Mouse (Mus musculus) ES-CJ7 (cell line): ENCODE measurements around the gene Cyp17a1.
A peak's percentile ranks its signal among the peaks of the same experiment; 100 is the strongest.

ENCODE experiments used
- DNase-seq: peaks from one replicate; pipeline ENCODE4 v3.0.0; 2011; ENCODE audit warnings: low read depth, low spot score

Gene Cyp17a1

DNA sequence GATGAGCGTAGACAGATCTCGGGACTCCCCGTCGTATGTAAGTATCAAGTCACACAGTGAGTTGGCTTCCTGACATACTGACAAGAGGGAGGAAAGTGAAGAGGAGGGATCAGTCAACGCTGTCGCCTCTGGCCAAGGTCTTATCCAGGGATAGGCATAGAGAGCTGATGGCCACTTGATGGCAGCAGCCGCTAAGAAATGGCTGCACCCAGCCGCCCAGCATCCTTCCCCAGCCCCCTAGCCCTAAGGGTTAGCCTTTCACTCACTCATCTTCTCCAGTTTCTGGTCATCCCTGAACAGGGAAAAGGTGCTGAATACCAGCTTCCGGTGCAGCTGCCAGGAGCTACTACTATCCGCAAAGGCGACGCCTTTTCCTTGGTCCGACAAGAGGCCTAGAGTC is 2.3 kb downstream of the Cyp17a1 start:
- peak; percentile 56 for DNase-seq

DNA sequence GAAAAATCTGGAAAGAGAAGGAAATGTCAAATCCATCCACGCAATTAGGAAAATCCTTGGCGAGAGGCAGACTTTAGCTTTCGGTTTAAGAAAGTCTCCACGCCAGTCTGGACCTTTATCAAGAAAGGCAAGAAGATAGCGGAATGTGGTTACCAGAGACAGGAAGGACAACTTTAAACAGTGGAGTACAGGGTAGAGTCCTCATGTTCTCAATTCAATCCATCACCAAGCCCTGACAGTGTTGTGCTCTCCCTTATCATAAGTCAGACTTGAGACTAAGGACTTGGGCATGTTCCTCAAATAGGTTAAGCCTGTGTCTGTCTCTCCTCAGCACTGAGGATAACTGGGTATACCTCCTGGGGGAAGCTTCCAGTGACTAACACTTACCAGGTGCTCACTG is 3.2 kb downstream of the Cyp17a1 start:
- DNase-seq = no peak

DNA sequence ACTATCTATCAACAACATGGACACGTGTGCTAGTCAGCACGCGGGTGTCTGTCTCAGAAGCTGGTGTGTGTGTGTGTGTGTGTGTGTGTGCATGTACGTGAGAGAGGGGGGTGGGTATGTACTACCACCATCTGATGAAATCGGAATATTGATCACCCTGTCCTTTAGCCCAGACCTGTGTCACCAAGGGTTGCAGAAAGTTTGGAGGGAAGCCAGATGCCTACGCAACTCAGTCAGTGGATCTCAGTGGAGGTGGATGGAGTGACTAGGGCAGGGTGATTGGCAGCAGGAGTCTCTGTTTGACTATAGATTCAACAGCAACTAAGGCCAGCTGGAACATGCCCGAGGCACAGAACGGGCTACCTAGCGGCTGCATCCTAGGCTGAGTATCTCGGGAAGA is 4.7 kb downstream of the Cyp17a1 start:
- no peak for DNase-seq

DNA sequence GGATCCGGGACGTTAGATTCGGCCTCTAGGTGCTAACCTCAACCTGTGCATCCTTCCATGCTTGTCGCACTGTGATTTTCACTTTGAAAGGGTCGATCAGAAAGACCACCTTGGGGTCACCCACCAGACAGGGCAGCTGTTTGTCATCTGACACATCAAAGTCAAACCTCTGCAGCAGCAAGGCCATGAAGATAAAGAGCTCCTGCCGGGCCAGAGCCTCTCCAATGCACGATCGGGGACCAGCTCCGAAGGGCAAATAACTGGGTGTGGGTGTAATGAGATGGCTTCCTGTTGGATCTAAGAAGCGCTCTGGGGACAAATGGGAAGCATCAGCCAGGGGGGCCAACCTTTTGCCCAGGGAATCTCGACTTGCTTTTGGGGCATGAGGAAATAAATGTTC is 5.7 kb downstream of the Cyp17a1 start:
- DNase-seq = no peak

DNA sequence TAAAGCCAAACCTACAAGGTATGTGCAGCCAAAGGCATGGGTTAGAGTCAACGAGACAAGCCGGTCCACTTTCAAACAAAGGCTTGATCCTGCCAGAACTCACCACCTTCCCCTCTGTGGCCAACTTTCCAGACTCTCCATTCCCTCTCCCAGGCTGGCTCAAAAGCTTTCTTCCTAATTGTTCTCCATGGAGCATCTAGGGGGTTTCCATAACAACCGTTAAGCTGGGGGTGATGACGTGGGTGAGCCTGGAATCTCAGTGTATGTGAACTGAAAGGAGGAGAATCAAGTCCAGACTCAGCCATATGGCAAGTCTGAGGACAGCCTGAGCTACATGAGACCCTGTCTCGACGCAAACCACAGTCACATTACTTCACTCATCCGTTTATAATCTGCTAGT is 7.5 kb downstream of the Cyp17a1 start:
- DNase-seq = no peak

DNA sequence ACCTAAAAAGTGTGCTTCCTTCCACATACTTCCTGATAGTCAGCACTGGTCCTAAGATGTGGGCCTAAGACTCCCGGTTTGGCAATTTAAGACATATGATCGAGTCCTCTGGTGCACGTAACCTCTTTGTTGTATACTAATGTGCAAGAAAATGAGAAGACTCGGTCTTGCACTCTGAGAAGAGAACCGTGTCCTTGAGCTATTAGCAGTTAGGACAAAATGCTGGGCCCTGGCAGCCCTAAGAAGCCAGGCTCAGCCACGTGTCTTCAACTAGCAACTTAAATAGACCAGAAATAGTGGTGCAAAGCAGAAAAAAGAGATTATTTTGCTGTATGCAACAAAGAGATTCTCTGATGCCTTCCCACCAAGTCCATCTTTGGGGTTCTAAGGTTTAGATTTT is 10.2 kb downstream of the Cyp17a1 start:
- DNase-seq = no peak

DNA sequence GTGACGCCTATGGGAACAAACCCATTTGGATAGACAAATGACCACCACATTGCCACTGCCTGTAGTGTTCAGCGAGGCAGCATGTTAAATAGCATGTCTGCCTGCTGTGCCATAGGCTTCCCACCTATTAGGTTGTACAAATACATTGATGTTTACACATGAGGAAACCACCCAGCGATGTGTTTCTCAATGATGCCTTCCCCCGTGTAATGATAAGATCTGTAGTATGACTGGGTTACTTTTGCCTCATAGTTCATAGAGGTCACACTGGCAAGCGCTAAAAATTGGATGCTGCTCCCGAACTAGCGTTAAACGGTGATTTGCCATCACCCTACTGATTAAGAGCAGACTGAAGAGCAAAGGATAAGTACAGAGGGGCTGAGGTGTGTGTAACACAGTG is 10.8 kb downstream of the Cyp17a1 start:
- DNase-seq = no peak

DNA sequence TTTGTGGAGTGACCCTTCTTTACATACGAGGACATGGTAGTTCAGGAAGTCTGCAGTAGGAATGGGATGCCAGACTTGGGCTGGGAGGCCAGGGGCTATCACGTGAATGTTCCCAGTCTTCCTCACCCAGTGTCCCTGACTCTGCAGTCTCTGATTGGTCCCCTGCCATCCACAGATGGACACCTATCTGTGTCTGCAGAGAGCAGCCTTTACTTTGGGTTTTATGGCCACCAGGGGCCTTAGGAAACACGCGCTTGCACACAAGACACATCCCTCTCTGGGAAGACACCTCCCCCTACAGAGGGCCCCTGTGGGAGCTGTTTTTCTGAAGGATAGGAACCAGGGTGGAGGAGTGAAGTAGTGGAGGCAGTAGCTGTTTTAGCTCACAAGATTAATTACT is 11.5 kb downstream of the Cyp17a1 start:
- DNase-seq = no peak

DNA sequence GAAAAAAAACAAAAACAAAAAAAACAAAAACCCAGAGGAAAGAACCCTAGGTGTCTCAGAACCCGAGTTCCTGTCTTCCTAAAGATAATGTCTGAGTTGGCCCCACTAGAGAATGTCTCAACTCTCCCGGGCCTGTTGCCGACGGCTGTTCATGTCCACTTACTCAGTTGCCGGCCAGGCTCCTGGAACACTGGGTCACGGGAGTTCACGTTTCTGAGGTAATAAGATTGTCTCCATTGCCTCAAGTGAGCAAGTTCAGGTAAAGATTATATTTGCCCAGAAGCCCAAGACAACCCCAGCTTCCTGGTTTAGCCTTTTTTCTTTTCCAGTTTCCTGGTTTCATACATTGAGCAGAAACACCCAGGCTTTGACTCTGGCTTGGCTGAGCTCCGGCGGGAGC is 14.1 kb downstream of the Cyp17a1 start:
- no peak for DNase-seq

DNA sequence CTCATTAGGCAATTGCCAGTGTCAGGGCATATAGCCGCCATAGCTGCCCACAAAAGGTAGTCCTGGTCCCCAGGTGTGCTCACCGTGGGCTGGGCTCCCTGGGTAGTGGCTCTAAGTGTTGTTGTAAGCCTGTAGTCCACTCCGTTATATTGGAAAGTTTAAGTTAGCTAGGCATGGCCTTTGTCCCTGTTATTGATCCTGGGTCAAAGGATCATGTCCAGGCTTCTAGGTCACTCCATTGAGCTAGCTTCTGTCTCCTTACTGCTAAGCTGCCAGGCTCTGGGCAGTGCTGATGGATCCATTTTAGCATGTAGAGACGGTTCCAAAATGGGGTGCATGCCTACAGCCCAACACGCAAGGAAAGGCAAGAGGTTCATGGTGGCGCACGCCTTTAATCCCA is 14.6 kb downstream of the Cyp17a1 start:
- DNase-seq = no peak

DNA sequence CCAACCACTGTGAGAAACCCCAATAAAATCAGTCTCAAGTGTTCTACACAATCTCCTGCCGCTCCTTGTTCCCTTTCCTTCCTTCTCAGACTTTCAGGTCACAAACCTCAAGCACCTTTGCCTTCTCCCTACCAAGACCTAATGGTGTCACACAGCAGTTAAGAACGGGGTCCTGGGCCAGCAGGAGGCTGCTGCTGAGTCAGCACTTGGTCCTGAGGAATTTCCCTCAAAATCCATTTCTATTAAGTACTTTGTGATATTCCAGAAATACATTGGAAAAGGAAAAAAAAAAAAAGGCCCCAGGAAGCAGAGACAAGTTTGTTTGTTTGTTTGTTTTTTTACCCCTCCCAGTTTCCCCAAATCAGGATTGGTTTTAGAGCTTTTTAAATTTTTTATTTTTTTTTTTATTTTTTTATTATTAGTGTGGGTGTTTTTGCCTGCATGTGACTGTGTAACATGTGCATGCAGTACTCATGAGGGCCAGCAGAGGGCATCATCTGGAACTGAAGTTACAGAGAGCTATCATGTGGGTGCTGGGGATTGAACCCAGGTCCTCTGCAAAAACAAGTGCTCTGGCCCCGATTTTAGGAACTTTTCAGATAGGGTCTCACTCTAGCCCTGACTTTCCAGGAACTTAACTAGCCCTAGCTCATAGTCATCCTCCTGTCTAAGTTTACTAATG is 15.5 kb downstream of the Cyp17a1 start:
- peak; percentile 84 for DNase-seq

DNA sequence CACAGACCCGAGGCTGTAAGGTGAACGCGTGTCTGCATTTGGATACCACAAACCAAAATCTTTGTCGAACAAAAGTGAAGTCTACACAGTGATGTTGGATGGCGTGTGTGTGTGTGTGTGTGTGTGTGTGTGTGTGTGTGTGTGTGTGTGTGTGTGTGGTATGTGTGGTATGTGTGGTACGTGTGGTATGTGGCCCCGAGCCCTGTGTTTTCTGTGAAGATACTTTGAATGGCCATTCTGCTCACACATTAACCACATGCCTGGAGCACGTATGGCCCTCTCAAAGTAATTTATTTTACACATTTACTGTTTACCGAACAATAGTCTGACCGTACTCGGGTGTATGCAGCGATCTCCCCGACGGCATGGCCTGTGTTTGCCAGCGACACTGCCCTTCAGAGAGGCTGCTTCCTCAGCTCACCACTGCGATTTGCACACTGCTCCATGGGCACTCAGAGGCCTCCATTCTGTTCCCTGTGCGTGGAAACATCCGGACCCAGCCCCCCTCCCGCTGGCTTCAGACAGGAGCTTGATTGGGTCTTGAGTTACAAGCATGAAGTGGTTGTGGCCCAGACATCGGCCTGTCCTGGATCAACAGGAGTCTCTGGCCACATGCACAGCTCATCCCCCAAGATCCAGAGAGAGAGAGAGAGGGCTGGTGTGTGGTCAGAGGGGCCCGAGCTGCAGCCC is 16.7 kb downstream of the Cyp17a1 start:
- DNase-seq = peak; percentile 34

DNA sequence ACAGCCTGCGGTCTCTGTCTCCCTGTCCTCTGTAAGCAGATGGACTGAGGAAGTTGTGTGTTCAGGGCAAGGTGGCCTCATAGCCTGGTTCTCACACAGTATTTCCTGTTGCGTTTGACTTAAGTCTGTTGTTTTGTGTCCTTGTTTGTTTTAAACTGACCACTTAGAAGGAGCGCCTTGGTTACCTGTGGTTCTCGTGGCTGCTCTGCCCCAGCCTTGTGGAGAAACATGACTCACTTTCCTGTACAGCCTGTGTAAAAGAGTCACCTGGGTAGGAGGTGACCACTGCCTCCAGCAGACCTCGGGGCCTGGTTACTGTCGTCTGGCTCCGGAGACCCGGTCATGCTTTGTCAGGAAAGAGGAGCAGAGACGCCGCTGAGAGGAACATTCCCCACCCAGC is 17.3 kb downstream of the Cyp17a1 start:
- no peak for DNase-seq

DNA sequence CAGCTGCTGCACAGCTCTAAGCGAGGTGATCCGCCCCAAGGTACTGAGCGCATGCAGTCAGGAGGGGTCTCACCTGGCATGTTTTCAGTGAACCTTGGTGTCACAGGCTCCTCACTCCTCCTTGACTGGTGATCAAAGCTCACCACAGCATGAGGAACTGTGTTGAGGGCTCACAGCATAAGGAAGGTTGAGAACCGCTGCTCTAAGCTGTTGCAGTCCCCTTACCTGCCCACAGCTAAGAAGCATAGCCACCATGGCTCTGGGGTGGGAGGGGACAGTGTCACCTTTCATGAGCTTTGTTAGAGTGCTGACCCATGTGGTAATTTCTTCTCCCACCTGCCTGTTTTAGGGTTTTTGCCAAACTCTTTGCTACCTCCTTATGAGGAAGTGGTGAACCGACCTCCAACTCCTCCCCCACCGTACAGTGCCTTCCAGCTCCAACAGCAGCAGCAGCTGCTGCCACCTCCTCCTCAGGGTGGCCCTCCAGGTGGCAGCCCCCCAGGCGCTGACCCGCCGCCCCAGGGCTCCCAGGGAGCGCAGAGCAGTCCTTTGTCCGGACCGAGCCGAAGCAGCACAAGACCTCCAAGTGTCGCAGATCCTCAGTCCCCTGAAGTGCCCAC is 19.2 kb downstream of the Cyp17a1 start:
- no peak for DNase-seq

DNA sequence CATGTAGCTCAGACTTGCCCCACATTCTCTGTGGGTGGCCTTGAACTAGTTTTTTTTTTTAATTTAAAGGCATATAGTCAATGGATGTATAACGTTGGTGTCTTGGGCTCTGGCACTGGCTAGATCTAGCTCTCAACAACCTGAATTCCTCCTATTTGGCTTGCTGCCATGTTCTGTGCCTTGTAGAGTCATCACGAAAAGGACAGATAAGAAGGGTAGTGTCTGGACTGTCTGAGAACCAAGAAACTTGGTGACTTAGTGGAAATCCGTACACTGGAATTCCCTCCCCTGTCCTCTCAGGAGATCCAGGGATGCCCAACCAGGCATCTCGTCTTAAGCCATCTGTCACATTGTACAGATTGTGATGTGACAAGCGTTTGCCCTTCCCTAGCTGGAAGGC is 19.8 kb downstream of the Cyp17a1 start:
- no peak for DNase-seq

DNA sequence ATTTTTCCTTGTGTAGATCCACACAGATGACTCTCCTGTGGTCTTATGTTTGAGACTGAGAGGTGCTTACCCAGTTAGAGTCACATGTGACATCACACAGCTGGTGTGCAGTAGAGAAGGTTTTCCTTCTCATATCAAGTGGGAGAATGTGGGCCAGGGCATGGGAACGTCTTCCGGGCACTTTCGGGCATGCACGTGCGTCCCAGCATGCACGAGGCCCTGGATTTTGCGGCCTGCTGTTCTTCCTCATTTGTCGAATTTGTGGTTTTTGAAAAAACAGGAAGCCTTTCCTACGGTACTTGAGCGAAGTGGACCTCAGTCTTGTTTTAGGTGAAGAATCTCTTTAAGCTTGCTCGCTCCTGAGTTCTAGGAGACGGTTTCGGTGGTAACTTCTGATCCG is 24.4 kb downstream of the Cyp17a1 start:
- no peak for DNase-seq

DNA sequence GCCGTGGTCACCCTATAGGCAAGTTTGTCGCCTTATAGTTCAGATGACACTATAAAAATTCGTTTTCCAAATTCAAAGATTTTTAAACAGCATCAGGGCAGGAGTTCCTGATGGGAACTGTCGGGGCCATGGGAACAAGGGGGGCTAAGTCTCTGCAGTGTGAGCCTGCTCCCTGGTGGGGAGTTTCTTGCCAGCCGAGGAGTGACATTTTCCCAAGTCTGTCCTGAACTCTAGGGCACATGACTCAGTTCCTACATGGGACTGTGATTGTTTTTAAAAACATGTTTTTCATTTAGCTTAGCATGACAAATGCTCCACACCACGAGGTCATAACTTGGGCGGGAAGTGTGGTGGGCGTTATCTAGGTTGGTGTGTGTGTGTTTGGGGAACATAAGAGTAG is 25.1 kb downstream of the Cyp17a1 start:
- DNase-seq = no peak

DNA sequence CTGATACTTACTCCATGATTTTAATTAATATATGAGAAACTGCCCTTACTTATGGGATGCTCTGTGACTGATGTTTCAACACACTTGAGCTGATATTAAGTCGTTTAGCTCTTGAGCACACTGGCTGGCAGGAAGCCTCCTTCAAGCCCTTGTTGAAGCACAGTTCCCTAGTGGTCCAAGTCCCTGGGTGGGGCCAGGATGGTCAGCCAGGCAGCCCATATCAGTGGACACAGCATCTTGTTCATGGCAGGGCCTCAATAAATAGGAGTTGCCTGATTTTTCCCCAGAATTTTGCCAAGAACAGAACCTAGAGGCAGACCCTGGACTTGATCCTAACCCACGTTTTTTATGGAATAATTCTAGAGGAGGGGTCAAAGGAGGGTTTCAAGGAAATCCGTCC is 25.7 kb downstream of the Cyp17a1 start:
- no peak for DNase-seq

DNA sequence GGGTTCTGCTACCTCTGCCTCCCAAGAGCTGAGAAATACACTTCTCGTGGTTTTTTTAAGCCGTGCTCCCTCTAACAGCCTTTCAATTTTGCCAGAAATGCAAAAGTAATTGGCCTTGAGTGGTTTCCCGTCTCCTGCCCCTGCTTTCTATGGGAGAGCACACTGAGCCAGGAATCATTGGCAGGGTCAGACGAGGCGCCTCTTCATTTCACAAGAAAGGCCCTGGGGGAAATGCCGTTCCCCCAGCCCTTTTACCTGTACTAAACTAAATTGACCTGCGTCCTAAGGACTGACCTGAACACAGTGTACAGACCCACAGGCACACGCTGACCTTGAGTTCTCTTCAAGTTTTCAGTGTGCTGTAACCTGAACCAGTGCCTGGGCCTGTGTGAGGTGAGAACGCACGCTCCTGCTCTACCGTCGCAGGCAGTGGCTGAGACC is 26.9 kb downstream of the Cyp17a1 start:
- DNase-seq = no peak

DNA sequence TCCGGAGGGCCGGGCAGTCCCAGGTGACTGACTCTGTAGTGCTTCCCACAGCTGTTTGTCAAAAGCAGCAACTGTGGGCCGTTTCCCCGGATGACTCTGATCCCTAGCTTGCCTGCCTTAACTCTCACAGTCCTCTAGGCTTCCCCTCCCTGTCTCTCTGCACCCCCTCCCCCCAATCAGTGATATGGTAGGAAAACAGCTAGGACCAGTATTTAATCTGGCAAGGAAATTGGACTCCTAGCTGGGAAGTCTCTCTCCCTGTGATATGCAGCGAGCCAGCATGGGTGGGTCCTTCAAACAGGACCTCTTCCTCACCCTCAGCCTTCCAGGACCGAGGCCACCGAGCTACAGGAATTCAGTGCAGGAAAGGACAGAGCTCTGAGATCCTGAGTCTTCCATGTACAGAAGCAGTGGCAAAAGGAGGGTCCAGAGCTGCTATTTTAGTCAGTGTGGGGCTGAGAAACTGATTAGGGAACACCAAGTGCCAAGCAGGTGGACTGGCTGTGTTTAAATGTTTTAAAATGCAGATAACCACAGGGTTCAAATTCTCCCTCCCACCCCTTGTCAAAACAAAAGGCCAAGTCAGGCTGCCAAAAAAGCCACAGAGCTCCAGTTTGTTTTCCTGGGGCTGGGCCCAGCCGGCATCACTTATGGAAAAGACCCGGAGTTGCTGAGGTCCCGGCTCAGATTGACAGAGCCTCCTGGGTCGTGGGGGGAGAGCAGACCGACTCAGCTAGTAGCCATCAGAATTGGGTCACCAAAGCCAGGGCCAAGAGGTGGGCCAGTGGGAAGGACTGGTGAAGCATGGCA is 28.0 kb downstream of the Cyp17a1 start:
- DNase-seq = no peak

DNA sequence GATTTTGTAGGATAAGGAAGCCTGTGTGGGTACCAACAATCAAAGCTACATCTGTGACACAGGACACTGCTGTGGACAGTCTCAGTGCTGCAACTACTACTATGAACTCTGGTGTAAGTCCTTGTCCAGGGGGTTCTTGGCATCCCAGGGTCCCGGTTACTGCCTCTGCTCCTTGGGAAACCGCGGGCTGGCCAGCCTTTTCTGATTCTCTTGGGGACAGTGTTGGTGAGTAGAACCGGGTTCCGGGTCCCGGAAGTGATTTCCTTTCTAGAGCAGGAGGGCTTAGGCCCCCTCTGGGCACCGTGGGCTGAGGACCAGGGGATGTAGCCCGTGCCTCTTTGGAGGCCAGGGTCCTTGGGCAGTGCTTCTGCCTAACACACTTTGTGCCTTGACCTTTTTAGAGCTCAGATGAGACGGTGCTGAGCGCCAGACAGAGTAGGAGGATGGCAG is 28.6 kb downstream of the Cyp17a1 start:
- DNase-seq = no peak

DNA sequence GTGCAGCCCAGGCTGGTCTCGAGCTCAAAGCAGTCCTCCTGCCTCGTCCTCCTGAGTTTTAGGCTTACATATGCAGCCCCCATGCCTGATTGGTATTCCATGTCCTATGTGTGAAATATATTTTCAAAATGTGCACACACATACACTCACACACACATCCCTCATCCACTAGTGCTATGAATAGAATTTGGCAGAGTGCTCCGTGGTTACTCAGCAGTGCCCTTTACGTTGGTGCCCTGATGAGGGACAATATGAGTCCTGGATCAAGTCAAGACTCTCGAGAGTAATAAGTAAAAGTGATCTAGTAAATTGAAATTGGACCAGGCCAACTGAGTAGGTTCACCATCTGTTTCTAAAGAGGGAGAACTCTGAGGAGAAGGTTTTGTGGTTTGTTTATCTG is 29.7 kb downstream of the Cyp17a1 start:
- no peak for DNase-seq
